Mouse (Mus musculus) heart, embryonic 11.5 days (tissue): ENCODE measurements around the gene Sgsm2. TPM values are rescaled to one million over a fixed set of nuclear protein-coding genes. Genes with fewer than 3 reads are reported as not detected.

ENCODE experiments used
- ATAC-seq: fragments of 200-750 bp; cut with Nextera tagmentation; replicated peaks from 2 replicates; pipeline ENCODE4 v1.8.0; 2017; ENCODE audit warnings: moderate library complexity; ENCODE audit not compliant: insufficient number of reproducible peaks, low FRiP score, low TSS enrichment
- H3K27ac ChIP-seq: fragments of 300-500 bp; sonication (generic); 2 replicates; pipeline ENCODE4 v1.5.1; 2014; ENCODE audit warnings: mild to moderate bottlenecking, low read depth, low read length
- H3K27me3 ChIP-seq: fragments of 300-500 bp; sonication (generic); 2 replicates; pipeline ENCODE4 v1.6.1; 2014; ENCODE audit warnings: mild to moderate bottlenecking, low read length, mixed read lengths; ENCODE audit not compliant: control insufficient read depth, insufficient read depth
- H3K36me3 ChIP-seq: fragments of 300-500 bp; sonication (generic); 2 replicates; pipeline ENCODE4 v1.6.1; 2014; ENCODE audit warnings: mild to moderate bottlenecking, low read length, moderate library complexity, mixed read lengths; ENCODE audit not compliant: control insufficient read depth, insufficient read depth
- H3K4me1 ChIP-seq: fragments of 300-500 bp; sonication (generic); 2 replicates; pipeline ENCODE4 v1.6.1; 2014; ENCODE audit warnings: low read length; ENCODE audit not compliant: control insufficient read depth, insufficient read depth
- H3K4me2 ChIP-seq: fragments of 300-500 bp; sonication (generic); 2 replicates; pipeline ENCODE4 v1.6.1; 2014; ENCODE audit warnings: mild to moderate bottlenecking, moderate library complexity
- H3K4me3 ChIP-seq: fragments of 300-500 bp; sonication (generic); 2 replicates; pipeline ENCODE4 v1.5.1; 2014; ENCODE audit warnings: low read depth, low read length
- H3K9ac ChIP-seq: fragments of 300-500 bp; sonication (generic); 2 replicates; pipeline ENCODE4 v1.6.1; 2014; ENCODE audit warnings: mild to moderate bottlenecking, low read depth, low read length, moderate library complexity
- H3K9me3 ChIP-seq: fragments of 300-500 bp; sonication (generic); replicated peaks from 2 replicates; pipeline ENCODE4 v1.6.1; 2016; ENCODE audit warnings: low read length; ENCODE audit not compliant: control insufficient read depth
- WGBS: fragments of 180-500 bp; shearing (Covaris S2); extraction: QIAGEN DNeasy Blood & Tissue Kit; methylation state at CpG from one replicate; pipeline ENCODE4 v1.1.7; 2014; ENCODE audit not compliant: insufficient replicate concordance; 5-methylcytosine and 5-hydroxymethylcytosine counted together
- microRNA-seq: library from miRNA; unstranded; fragments of <30 nt; microRNA quantifications from one replicate; pipeline ENCODE4, GENCODE M21; 2016; ENCODE audit warnings: borderline number of aligned reads
- polyA plus RNA-seq: library from polyadenylated mRNA; unstranded; fragments of >200 nt; fragmentation: Nextera tagmentation; extraction: Ambion mirVana; gene quantifications from 2 replicates; pipeline ENCODE4 v1.2.1, GENCODE M21; 2014

Gene Sgsm2
- polyA plus RNA-seq, 1 experiment from 2014 or later = 3.9 TPM

DNA sequence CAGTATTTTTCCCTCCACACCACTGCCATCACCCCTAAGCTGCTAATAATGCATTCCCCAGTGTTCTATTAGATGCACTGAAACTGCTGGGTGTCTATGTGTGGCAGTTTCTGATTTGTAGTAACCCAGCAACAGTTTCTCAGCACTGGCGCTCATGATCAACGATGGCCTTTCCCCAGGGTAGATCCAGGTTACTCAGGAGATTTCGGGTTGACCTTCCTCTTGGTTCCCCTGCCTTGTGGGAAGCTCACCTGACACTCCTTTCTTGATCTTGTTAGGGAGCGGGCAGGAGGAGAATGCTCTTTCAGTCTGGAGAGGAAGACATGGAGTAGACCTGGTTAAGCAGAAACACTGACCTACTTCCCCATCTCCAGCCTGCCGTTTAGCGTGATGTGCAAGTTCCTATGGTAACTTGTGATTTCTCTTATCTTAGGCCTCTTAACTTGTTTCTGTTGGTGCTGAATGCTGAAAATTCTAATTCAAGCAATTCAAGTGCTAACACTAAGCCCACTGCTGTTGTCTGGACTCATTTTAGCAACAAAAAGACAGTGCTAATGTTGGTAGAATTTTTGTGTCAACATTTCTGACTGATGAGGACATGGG, 88.5 kb downstream of the Sgsm2 start:
- no peak overlapping the region for H3K4me2 ChIP-seq
- no peak for ATAC-seq
- no peaks in the 10 kb centered on the region for H3K27me3 ChIP-seq
- peaks cover 18% of the 10 kb centered on the region for H3K36me3 ChIP-seq
- no peak overlapping the region for H3K9ac ChIP-seq
- H3K27ac ChIP-seq = no peak overlapping the region
- 92% methylated on average over 6 of the region's 6 CpGs for WGBS
- no peaks in the 10 kb centered on the region for H3K4me1 ChIP-seq
- H3K4me3 ChIP-seq = no peak overlapping the region
- no peaks in the 10 kb centered on the region for H3K9me3 ChIP-seq

DNA sequence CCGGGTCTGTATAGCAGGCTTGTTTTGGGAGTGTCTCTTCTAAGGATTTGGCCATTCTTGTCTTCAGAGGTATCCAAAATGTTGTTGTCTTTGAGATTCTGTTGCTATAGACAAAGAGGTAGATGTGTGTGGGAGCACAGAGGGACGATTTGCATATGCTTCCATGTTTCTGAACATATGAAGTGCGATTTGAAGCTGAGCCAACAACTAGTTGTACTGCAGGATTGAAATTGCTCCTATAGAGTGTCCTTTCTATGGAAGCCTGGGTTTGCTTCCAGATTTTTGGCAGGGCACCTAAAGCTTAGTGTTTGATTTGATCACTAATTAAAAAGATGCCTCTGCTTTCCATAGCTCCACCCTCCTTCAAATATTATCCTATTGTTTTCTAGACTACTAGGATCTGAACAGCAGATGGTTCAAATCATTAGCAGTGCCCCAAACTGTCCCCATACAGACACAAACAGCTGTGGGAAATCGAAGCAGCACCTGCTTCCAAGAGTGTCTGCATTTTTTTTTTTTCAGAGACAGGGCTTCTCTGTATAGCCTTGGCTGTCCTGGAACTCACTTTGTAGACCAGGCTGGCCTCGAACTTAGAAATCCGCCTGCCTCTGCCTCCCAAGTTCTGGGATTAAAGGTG, 89.5 kb downstream of the Sgsm2 start:
- H3K4me2 ChIP-seq = no peak overlapping the region
- H3K9me3 ChIP-seq = no peaks in the 10 kb centered on the region
- H3K9ac ChIP-seq = no peak overlapping the region
- no peaks in the 10 kb centered on the region for H3K27me3 ChIP-seq
- no peak overlapping the region for H3K27ac ChIP-seq
- H3K4me1 ChIP-seq = no peaks in the 10 kb centered on the region
- H3K4me3 ChIP-seq = no peak overlapping the region
- ATAC-seq = no peak
- peaks cover 21% of the 10 kb centered on the region for H3K36me3 ChIP-seq
- 87% methylated on average over 6 of the region's 6 CpGs for WGBS

- H3K4me2 ChIP-seq = no peak overlapping the region
- H3K4me1 ChIP-seq = no peaks in the 10 kb centered on the region
- no peak overlapping the region for H3K4me3 ChIP-seq
- H3K36me3 ChIP-seq = peaks cover 21% of the 10 kb centered on the region
- H3K27me3 ChIP-seq = no peaks in the 10 kb centered on the region
- H3K9ac ChIP-seq = no peak overlapping the region
- no peak for ATAC-seq
- no peak overlapping the region for H3K27ac ChIP-seq
- 83% methylated on average over 3 of the region's 3 CpGs for WGBS
- no peaks in the 10 kb centered on the region for H3K9me3 ChIP-seq
Measured at GRCm38 (mm10) chr11:74804081-74804627, 92.7 kb downstream of the Sgsm2 start.

- no peak overlapping the region for H3K4me3 ChIP-seq
- H3K9ac ChIP-seq = no peak overlapping the region
- no peaks in the 10 kb centered on the region for H3K4me1 ChIP-seq
- no peak overlapping the region for H3K27ac ChIP-seq
- no peak overlapping the region for H3K4me2 ChIP-seq
- ATAC-seq = no peak
- peaks cover 26% of the 10 kb centered on the region for H3K36me3 ChIP-seq
- no peaks in the 10 kb centered on the region for H3K9me3 ChIP-seq
- no peaks in the 10 kb centered on the region for H3K27me3 ChIP-seq
- 85% methylated on average over 4 of the region's 4 CpGs for WGBS
Measured at GRCm38 (mm10) chr11:74800658-74801057, 96.2 kb downstream of the Sgsm2 start.

Small RNA genes lying within 50 kb of the gene (microRNA-seq; reads per million reads assigned to microRNA genes)
- not detected for gene Mir6926

Other genes starting within 250 kb of the Sgsm2 start
- gene Cluh, start 247.6 kb downstream of the Sgsm2 start, polyA plus RNA-seq = 27.5 and 33.1 TPM in 2 replicates
- 73.7 and 79.6 TPM in 2 replicates for gene Pafah1b1, start 172.4 kb downstream of the Sgsm2 start, polyA plus RNA-seq
- gene Mettl16, start 126.2 kb downstream of the Sgsm2 start, polyA plus RNA-seq = 28.5 and 29.5 TPM in 2 replicates
- 2.7 and 3.5 TPM in 2 replicates for gene Mnt, start 66.1 kb downstream of the Sgsm2 start, polyA plus RNA-seq
- gene Tsr1, start 1.0 kb upstream of the Sgsm2 start, polyA plus RNA-seq = 34.0 and 40.6 TPM in 2 replicates
- gene Smg6, start 28.8 kb upstream of the Sgsm2 start, polyA plus RNA-seq = 10.4 and 11.3 TPM in 2 replicates
- gene Srr, start 28.9 kb upstream of the Sgsm2 start, polyA plus RNA-seq = 19.2 and 25.0 TPM in 2 replicates